Mouse (Mus musculus): ENCODE data around the gene Ulk4. TPM values are rescaled to one million over a fixed set of nuclear protein-coding genes. Genes with fewer than 3 reads are reported as not detected.

Ulk4 gene
- polyA plus RNA-seq, 1 experiment from 2014 or later, result 198 TPM

DNA sequence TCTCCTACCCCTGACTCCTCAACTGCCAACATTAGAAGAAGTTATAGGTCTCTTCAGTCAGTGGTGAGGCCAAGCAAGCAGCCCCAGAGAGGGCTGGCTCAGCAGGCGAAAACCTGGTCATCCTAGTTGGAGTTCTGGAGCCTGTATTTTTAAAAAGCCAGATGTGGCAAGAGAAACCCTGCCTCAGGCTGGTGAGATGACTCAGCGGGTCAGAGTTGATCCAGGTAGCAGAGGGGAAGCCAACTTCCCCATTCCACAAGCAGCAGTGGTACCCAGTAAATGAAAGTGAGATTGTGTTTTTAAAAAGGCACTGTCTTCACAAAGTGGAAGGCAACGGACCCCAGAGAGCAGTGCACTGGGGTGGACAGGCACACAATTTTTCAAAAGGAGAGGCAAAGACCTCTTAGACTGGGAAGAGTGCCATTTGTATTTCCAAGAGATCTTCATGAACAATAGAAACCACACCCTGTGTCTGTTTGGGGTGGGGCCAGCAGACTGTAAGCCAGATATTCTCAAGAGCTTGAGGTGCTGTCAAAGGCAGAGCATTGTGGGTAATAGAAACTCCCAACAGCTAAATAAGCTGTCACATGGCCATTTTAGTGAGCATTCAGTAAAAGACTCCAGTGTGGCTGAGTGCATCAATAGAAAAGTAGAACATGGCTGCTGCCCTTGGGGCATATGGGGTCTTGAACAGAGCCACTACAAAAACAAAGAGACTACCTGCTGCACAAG is 314.9 kb downstream of the Ulk4 start:
- no peaks in the 10 kb centered on the region for H3K4me1 ChIP-seq
- H3K4me2 ChIP-seq (replicated peaks), result no peak overlapping the region
- no peaks in the 10 kb centered on the region for H3K27me3 ChIP-seq
- no peak overlapping the region for H3K27ac ChIP-seq
- WGBS, result 85% methylated on average over 3 of the region's 3 CpGs
- H3K9ac ChIP-seq, result no peak overlapping the region
- H3K36me3 ChIP-seq, result peaks cover 100% of the 10 kb centered on the region
- ATAC-seq (ENCODE audit: insufficient number of reproducible peaks, insufficient read depth, low FRiP score, low TSS enrichment), result no peak
- H3K9me3 ChIP-seq, result no peaks in the 10 kb centered on the region
- no peak overlapping the region for H3K4me3 ChIP-seq

DNA sequence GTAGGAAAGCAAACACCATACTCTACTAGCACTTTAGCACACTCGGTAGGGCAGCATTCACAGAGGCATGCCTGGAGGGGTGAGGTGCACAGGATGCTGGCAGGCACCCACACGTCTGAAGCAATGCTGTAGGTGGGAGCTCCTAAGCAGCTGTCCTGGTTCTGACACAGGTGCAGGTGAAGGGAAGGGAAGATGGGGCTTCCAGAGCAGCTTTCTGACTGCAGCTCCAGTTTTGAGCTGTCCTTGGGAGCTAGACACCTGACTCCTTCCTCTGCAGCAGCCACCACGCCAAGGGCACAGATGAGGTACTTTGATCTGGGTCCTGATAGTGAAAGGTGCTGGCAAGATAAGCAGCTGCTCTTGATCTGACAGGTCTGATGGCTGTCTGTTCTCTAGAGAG is 315.5 kb downstream of the Ulk4 start:
- Histone ChIP-seq H3K27me3 (no peaks in the 10 kb centered on the region), H3K4me2 (replicated peaks) (no peak overlapping the region), H3K9me3 (no peaks in the 10 kb centered on the region), H3K4me1 (no peaks in the 10 kb centered on the region), H3K36me3 (peaks cover 100% of the 10 kb centered on the region), H3K4me3 (no peak overlapping the region), H3K27ac (no peak overlapping the region), H3K9ac (no peak overlapping the region)
- ATAC-seq (ENCODE audit: insufficient number of reproducible peaks, insufficient read depth, low FRiP score, low TSS enrichment), result no peak
- WGBS, result 80% methylated on average over 3 of the region's 3 CpGs

DNA sequence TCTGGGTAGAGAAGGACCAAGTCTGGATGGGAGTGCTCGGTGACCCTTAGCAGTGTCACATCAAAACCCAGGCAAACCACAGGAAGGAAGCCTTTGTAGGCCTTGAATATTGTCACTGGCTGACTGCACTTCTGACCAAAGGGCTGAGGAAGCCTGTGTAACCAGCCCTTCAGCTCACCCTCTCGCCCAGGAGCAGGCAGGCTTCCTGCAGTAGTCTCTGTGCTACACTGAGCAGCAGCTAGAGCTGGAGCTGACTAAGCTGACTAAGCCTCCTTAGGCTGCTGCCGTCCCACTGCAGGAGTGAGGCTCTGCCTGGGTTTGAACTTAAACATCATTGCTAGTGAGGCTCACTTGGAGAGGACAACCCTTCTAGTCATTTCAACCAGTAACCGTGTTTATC is 316.4 kb downstream of the Ulk4 start:
- Histone ChIP-seq H3K4me3 (no peak overlapping the region), H3K36me3 (peaks cover 100% of the 10 kb centered on the region), H3K27ac (no peak overlapping the region), H3K4me2 (replicated peaks) (no peak overlapping the region), H3K27me3 (no peaks in the 10 kb centered on the region), H3K9ac (no peak overlapping the region), H3K9me3 (no peaks in the 10 kb centered on the region), H3K4me1 (no peaks in the 10 kb centered on the region)
- WGBS, result 86% methylated on average over 4 of the region's 4 CpGs
- ATAC-seq (ENCODE audit: insufficient number of reproducible peaks, insufficient read depth, low FRiP score, low TSS enrichment), result no peak

DNA sequence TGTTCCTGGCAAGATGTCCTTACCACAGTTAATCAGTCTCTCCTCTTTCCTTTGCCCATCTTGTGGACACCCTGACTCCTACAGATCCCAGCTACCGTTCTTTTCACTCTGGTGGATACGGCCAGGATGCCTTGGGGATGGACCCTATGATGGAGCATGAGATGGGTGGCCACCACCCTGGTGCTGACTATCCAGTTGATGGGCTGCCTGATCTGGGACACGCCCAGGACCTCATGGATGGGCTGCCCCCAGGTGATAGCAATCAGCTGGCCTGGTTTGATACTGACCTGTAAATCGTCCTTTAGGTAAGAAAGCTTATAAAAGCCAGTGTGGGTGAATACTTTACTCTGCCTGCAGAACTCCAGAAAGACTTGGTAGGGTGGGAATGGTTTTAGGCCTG is 317.8 kb downstream of the Ulk4 start:
- Histone ChIP-seq H3K27ac (no peak overlapping the region), H3K27me3 (no peaks in the 10 kb centered on the region), H3K9ac (no peak overlapping the region), H3K4me1 (no peaks in the 10 kb centered on the region), H3K36me3 (peaks cover 100% of the 10 kb centered on the region), H3K9me3 (no peaks in the 10 kb centered on the region), H3K4me2 (replicated peaks) (no peak overlapping the region), H3K4me3 (no peak overlapping the region)
- 88% methylated on average over 4 of the region's 4 CpGs for WGBS
- ATAC-seq (ENCODE audit: insufficient number of reproducible peaks, insufficient read depth, low FRiP score, low TSS enrichment), result no peak

DNA sequence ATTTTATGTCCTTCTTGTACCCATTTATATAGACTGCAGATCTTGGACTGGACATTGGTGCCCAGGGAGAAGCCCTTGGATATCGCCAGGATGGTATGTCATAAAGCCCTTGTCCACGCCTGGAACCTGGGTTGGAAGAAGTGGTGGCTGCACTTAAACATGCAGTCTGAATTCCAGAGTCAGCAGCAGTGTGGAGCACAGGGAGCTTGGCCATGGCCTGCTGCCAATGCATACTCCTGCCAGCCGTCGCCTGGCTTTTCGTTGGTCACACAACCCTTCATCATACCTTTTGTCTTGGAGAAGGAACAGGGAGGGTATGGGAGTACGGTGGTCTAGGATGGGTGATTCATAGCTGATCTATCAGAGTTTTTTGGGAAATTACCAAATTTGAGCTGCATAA is 318.4 kb downstream of the Ulk4 start:
- H3K27ac ChIP-seq, result no peak overlapping the region
- no peak overlapping the region for H3K9ac ChIP-seq
- H3K4me1 ChIP-seq, result no peaks in the 10 kb centered on the region
- no peak overlapping the region for H3K4me3 ChIP-seq
- WGBS, result 85% methylated on average over 6 of the region's 6 CpGs
- H3K9me3 ChIP-seq, result no peaks in the 10 kb centered on the region
- no peak for ATAC-seq (ENCODE audit: insufficient number of reproducible peaks, insufficient read depth, low FRiP score, low TSS enrichment)
- H3K36me3 ChIP-seq, result peaks cover 100% of the 10 kb centered on the region
- H3K4me2 ChIP-seq (replicated peaks), result no peak overlapping the region
- no peaks in the 10 kb centered on the region for H3K27me3 ChIP-seq

DNA sequence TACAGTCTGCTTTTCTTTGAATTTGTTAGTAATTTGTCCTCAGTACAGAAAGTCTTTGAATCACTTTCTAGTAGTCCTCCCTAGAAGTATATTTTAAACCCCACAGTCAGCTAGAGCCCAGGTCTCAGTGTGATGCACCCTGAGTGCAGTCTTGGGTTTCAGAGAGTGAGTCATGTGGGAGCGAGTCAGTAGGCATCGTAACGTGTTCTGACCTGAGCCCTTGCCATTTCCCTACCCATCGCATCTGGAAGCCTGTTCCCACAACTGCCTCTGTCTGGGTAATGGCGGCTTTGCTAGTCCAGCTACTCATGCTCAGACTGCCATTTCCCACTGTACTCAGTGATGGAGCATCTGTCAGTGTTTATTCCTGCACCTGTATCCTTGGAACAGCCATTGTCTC is 318.9 kb downstream of the Ulk4 start:
- WGBS, result 91% methylated on average over 5 of the region's 5 CpGs
- H3K4me3 ChIP-seq, result no peak overlapping the region

DNA sequence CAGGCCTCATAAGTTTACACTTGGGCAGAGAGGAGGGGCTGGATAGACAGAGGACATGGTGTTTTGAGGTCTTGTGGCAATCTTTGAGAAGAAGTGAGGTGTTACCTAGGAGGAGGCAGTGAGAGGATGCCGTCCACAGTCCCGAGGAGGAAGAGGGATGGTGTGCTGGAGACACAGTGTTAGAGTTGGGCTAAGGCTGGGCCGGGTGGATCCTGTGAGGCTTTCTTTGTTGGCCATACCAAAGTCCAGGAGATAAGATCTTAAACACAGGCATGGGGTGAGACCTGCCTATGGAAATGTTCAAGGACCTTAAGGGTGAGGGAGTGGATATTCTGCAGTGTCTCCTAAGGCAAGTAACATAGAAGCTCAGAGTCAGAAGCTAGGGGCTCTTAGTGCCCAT is 325.1 kb downstream of the Ulk4 start:
- no peak overlapping the region for H3K4me2 ChIP-seq (replicated peaks)
- no peak overlapping the region for H3K27ac ChIP-seq
- ATAC-seq (ENCODE audit: insufficient number of reproducible peaks, insufficient read depth, low FRiP score, low TSS enrichment), result 0 out of 2 replicates have a peak, but pooled peaks have one; percentile 23
- no peak overlapping the region for H3K4me3 ChIP-seq
- peaks cover 18% of the 10 kb centered on the region for H3K4me1 ChIP-seq
- WGBS, result 84% methylated on average over 3 of the region's 3 CpGs
- H3K9ac ChIP-seq, result no peak overlapping the region
- peaks cover 72% of the 10 kb centered on the region for H3K36me3 ChIP-seq
- no peaks in the 10 kb centered on the region for H3K9me3 ChIP-seq
- no peaks in the 10 kb centered on the region for H3K27me3 ChIP-seq

More for the DNA sequence above, 318.9 kb downstream of the Ulk4 start:
- no peak for ATAC-seq (ENCODE audit: insufficient number of reproducible peaks, insufficient read depth, low FRiP score, low TSS enrichment)
- Histone ChIP-seq H3K9me3 (no peaks in the 10 kb centered on the region), H3K4me1 (no peaks in the 10 kb centered on the region), H3K27ac (no peak overlapping the region), H3K27me3 (no peaks in the 10 kb centered on the region), H3K9ac (no peak overlapping the region), H3K36me3 (peaks cover 100% of the 10 kb centered on the region), H3K4me2 (replicated peaks) (no peak overlapping the region)

DNA sequence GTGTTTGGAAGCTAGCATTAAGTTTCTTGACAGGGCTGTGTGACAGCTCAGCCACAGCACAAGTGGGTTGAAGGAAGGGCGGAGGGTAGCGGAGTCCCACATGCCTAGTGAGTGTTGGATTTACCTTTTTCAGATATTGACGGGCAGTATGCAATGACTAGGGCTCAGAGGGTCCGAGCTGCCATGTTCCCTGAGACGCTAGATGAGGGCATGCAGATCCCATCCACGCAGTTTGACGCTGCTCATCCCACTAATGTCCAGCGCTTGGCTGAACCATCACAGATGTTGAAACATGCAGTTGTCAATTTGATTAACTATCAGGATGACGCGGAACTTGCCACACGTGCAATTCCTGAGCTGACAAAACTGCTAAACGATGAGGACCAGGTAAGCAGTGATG is 326.2 kb downstream of the Ulk4 start:
- no peaks in the 10 kb centered on the region for H3K9me3 ChIP-seq
- no peaks in the 10 kb centered on the region for H3K27me3 ChIP-seq
- H3K4me3 ChIP-seq, result no peak overlapping the region
- no peak for ATAC-seq (ENCODE audit: insufficient number of reproducible peaks, insufficient read depth, low FRiP score, low TSS enrichment)
- WGBS, result 91% methylated on average over 12 of the region's 12 CpGs
- H3K4me1 ChIP-seq, result peaks cover 24% of the 10 kb centered on the region
- no peak overlapping the region for H3K27ac ChIP-seq
- H3K4me2 ChIP-seq (replicated peaks), result no peak overlapping the region
- peaks cover 60% of the 10 kb centered on the region for H3K36me3 ChIP-seq
- H3K9ac ChIP-seq, result no peak overlapping the region

DNA sequence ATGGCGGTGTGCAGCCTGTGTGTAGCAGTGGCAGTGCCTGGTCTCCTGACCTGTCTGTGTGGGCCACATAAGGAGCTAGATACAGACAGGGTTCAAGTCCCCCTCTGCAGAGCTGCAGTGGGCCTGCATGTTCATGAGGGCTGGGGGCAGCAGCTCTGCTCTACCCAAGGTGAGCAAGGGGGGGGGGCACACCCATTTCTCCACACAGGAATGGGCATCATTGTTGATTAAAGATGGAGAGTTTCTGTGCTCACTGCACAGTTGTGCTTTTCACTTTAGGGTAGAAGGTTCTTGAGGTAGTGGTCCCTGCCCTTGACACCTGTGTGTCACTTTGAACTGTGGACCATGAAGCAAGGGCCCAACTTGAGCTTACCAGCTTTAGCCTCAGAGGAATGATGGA is 328.2 kb downstream of the Ulk4 start:
- Histone ChIP-seq H3K27ac (no peak overlapping the region), H3K4me1 (peaks cover 27% of the 10 kb centered on the region), H3K4me3 (no peak overlapping the region), H3K9ac (no peak overlapping the region), H3K9me3 (no peaks in the 10 kb centered on the region), H3K27me3 (no peaks in the 10 kb centered on the region), H3K36me3 (peaks cover 41% of the 10 kb centered on the region), H3K4me2 (replicated peaks) (no peak overlapping the region)
- WGBS, result 100% methylated on average over 1 of the region's 1 CpGs
- ATAC-seq (ENCODE audit: insufficient number of reproducible peaks, insufficient read depth, low FRiP score, low TSS enrichment), result no peak

DNA sequence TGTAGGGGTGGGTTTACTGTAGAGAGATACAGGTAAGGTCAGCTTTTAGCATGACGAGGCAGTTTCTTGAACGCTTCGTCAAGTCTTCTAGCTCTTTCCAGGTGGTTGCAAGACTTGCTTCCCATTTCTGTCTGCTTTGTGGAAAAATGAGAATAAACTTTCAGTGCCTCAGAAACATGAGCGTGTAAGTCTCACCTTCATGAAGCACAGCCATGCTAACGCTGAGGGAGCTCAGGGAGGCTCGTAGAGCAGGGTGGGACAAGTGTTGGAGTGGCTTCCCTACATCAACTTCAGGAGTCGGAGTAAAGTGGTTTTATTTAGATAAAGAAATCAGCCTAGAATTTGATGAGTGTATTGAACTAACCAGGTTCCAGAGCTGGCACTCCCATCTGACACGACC is 330.9 kb downstream of the Ulk4 start:
- ATAC-seq (ENCODE audit: insufficient number of reproducible peaks, insufficient read depth, low FRiP score, low TSS enrichment), result no peak
- Histone ChIP-seq H3K4me3 (no peak overlapping the region), H3K4me1 (peaks cover 35% of the 10 kb centered on the region), H3K27me3 (no peaks in the 10 kb centered on the region), H3K27ac (no peak overlapping the region), H3K36me3 (peaks cover 19% of the 10 kb centered on the region), H3K9ac (no peak overlapping the region), H3K9me3 (no peaks in the 10 kb centered on the region), H3K4me2 (replicated peaks) (no peak overlapping the region)
- WGBS, result 81% methylated on average over 8 of the region's 8 CpGs

DNA sequence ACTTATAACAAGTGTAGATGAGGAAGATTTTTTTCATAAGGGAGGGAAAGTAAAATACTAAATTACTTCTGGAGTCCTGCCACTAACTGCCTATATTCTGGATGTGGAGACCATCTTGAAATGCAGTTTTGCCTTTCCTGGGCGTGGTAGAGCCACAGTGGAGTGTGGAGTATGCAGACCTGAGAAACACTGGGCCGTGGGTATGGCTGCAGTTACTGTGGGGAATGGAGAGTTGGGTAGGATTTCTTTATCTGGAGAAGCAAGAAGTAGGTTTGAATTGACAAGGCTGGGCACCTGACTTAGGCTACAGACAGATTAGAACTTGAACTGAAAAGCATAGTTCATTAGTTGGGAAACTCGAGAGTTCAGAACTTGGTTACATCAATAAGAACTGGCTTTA is 332.8 kb downstream of the Ulk4 start:
- WGBS, result 72% methylated on average over 3 of the region's 3 CpGs
- no peak overlapping the region for H3K9ac ChIP-seq
- H3K27me3 ChIP-seq, result no peaks in the 10 kb centered on the region
- no peak overlapping the region for H3K4me3 ChIP-seq
- H3K9me3 ChIP-seq, result no peaks in the 10 kb centered on the region
- peaks cover 49% of the 10 kb centered on the region for H3K4me1 ChIP-seq
- H3K36me3 ChIP-seq, result peaks cover 11% of the 10 kb centered on the region; the same call in 1 of the 2 replicates
- no peak overlapping the region for H3K4me2 ChIP-seq (replicated peaks)
- no peak for ATAC-seq (ENCODE audit: insufficient number of reproducible peaks, insufficient read depth, low FRiP score, low TSS enrichment)
- H3K27ac ChIP-seq, result no peak overlapping the region

DNA sequence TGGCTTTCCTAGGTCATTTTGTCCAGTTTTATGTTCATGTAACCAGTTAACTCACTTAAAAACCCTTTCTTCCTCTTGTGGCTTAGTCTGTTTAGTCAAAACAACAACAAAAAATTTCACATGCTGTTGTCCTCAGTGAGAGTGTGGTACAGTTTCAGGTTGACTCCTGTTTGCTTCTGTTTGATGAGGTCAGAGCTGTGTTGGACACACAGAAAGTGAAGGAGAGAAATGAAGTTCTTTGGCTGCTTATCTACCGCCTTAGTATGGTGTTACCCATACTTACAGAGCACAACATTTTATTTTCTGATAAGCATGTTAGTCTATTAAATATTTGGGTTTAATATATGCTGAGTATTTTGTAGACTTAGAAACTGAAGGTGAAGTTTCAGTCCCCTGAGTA is 333.2 kb downstream of the Ulk4 start:
- H3K27me3 ChIP-seq, result no peaks in the 10 kb centered on the region
- 93% methylated on average over 1 of the region's 1 CpGs for WGBS
- no peak overlapping the region for H3K4me2 ChIP-seq (replicated peaks)
- H3K36me3 ChIP-seq, result peaks cover 11% of the 10 kb centered on the region; the same call in 1 of the 2 replicates
- ATAC-seq (ENCODE audit: insufficient number of reproducible peaks, insufficient read depth, low FRiP score, low TSS enrichment), result no peak
- no peak overlapping the region for H3K4me3 ChIP-seq
- H3K9ac ChIP-seq, result no peak overlapping the region
- H3K4me1 ChIP-seq, result peaks cover 46% of the 10 kb centered on the region
- no peaks in the 10 kb centered on the region for H3K9me3 ChIP-seq
- H3K27ac ChIP-seq, result no peak overlapping the region

Data from embryonic facial prominence, embryonic 12.5 days (tissue).